Mouse (Mus musculus): ENCODE measurements around the gene Sdk2. TPM values are rescaled to one million over a fixed set of nuclear protein-coding genes. Genes with fewer than 3 reads are reported as not detected.

Gene Sdk2
- total and polyA plus RNA-seq, 2 experiments from 2014 or later = 1.9 to 18.5 TPM

- no peaks in the 10 kb centered on the region for H3K27me3 ChIP-seq (ENCODE audit: insufficient read depth, low read length)
- no peak overlapping the region for H3K4me2 ChIP-seq (ENCODE audit: low read depth)
- H3K9me3 ChIP-seq (ENCODE audit: low read length) = no peaks in the 10 kb centered on the region
- DNase-seq (no peak), ATAC-seq (no peak)
- H3K4me1 ChIP-seq (ENCODE audit: insufficient read depth) = no peaks in the 10 kb centered on the region
- no peaks in the 10 kb centered on the region for H3K36me3 ChIP-seq (ENCODE audit: insufficient read depth)
- H3K27ac ChIP-seq (ENCODE audit: low read depth, low read length) = no peak overlapping the region
- no peak for TF ChIP-seq CTCF (IDR thresholded peaks at IDR 0.05; ENCODE audit: low read depth)
- no peak overlapping the region for H3K4me3 ChIP-seq (ENCODE audit: low read depth, low read length)
- no peak overlapping the region for H3K9ac ChIP-seq
- 27% methylated on average over 10 of the region's 10 CpGs for WGBS
Measured at GRCm38 (mm10) chr11:114047887-114048331, 18.9 kb downstream of the Sdk2 start.

- Histone ChIP-seq H3K4me3 (ENCODE audit: low read depth, low read length) (no peak overlapping the region), H3K4me2 (ENCODE audit: low read depth) (no peak overlapping the region), H3K27ac (ENCODE audit: low read depth, low read length) (no peak overlapping the region), H3K9me3 (ENCODE audit: low read length) (no peaks in the 10 kb centered on the region), H3K4me1 (ENCODE audit: insufficient read depth) (no peaks in the 10 kb centered on the region), H3K27me3 (ENCODE audit: insufficient read depth, low read length) (no peaks in the 10 kb centered on the region), H3K36me3 (ENCODE audit: insufficient read depth) (no peaks in the 10 kb centered on the region), H3K9ac (no peak overlapping the region)
- no peak for DNase-seq
- WGBS = 97% methylated on average over 5 of the region's 5 CpGs
- peak; percentile 29 for TF ChIP-seq CTCF (IDR thresholded peaks at IDR 0.05; ENCODE audit: low read depth)
- no peak for ATAC-seq
Measured at GRCm38 (mm10) chr11:114046927-114047326, 19.9 kb downstream of the Sdk2 start.

GRCm38 (mm10) chr11:114044373-114044772 is 22.5 kb downstream of the Sdk2 start:
- Histone ChIP-seq H3K9ac (no peak overlapping the region), H3K4me3 (ENCODE audit: low read depth, low read length) (no peak overlapping the region), H3K27me3 (ENCODE audit: insufficient read depth, low read length) (no peaks in the 10 kb centered on the region), H3K9me3 (ENCODE audit: low read length) (no peaks in the 10 kb centered on the region), H3K4me1 (ENCODE audit: insufficient read depth) (no peaks in the 10 kb centered on the region), H3K4me2 (ENCODE audit: low read depth) (no peak overlapping the region), H3K27ac (ENCODE audit: low read depth, low read length) (no peak overlapping the region), H3K36me3 (ENCODE audit: insufficient read depth) (no peaks in the 10 kb centered on the region)
- DNase-seq (no peak), ATAC-seq (no peak)
- TF ChIP-seq CTCF (IDR thresholded peaks at IDR 0.05; ENCODE audit: low read depth) = no peak
- 61% methylated on average over 4 of the region's 4 CpGs for WGBS

- no peak overlapping the region for H3K4me2 ChIP-seq (ENCODE audit: low read depth)
- DNase-seq = peak; percentile 26
- WGBS = 41% methylated on average over 7 of the region's 7 CpGs
- H3K4me3 ChIP-seq (ENCODE audit: low read depth, low read length) = no peak overlapping the region
- no peak overlapping the region for H3K9ac ChIP-seq
- no peaks in the 10 kb centered on the region for H3K36me3 ChIP-seq (ENCODE audit: insufficient read depth)
- H3K27ac ChIP-seq (ENCODE audit: low read depth, low read length) = no peak overlapping the region
- TF ChIP-seq CTCF (IDR thresholded peaks at IDR 0.05; ENCODE audit: low read depth) = no peak
- no peaks in the 10 kb centered on the region for H3K4me1 ChIP-seq (ENCODE audit: insufficient read depth)
- no peaks in the 10 kb centered on the region for H3K27me3 ChIP-seq (ENCODE audit: insufficient read depth, low read length)
- ATAC-seq = no peak
- no peaks in the 10 kb centered on the region for H3K9me3 ChIP-seq (ENCODE audit: low read length)
Measured at GRCm38 (mm10) chr11:114043530-114043929, 23.3 kb downstream of the Sdk2 start.

GRCm38 (mm10) chr11:114040391-114041035 is 26.3 kb downstream of the Sdk2 start:
- Histone ChIP-seq H3K4me3 (ENCODE audit: low read depth, low read length) (no peak overlapping the region), H3K9ac (no peak overlapping the region), H3K4me1 (ENCODE audit: insufficient read depth) (no peaks in the 10 kb centered on the region), H3K4me2 (ENCODE audit: low read depth) (no peak overlapping the region), H3K27ac (ENCODE audit: low read depth, low read length) (no peak overlapping the region), H3K9me3 (ENCODE audit: low read length) (no peaks in the 10 kb centered on the region), H3K27me3 (ENCODE audit: insufficient read depth, low read length) (no peaks in the 10 kb centered on the region), H3K36me3 (ENCODE audit: insufficient read depth) (no peaks in the 10 kb centered on the region)
- 12% methylated on average over 8 of the region's 10 CpGs for WGBS
- ATAC-seq (peak; percentile 32), DNase-seq (no peak)
- no peak for TF ChIP-seq CTCF (IDR thresholded peaks at IDR 0.05; ENCODE audit: low read depth)

GRCm38 (mm10) chr11:114038036-114038435 is 28.8 kb downstream of the Sdk2 start:
- H3K27me3 ChIP-seq (ENCODE audit: insufficient read depth, low read length) = no peaks in the 10 kb centered on the region
- ATAC-seq = no peak
- WGBS = 76% methylated on average over 8 of the region's 8 CpGs

GRCm38 (mm10) chr11:114031491-114031890 is 35.4 kb downstream of the Sdk2 start:
- no peaks in the 10 kb centered on the region for H3K9me3 ChIP-seq (ENCODE audit: low read length)
- H3K9ac ChIP-seq = no peak overlapping the region
- no peaks in the 10 kb centered on the region for H3K27me3 ChIP-seq (ENCODE audit: insufficient read depth, low read length)
- H3K36me3 ChIP-seq (ENCODE audit: insufficient read depth) = no peaks in the 10 kb centered on the region
- DNase-seq = no peak
- 86% methylated on average over 10 of the region's 10 CpGs for WGBS
- no peak overlapping the region for H3K27ac ChIP-seq (ENCODE audit: low read depth, low read length)
- no peak for TF ChIP-seq CTCF (IDR thresholded peaks at IDR 0.05; ENCODE audit: low read depth)
- ATAC-seq = no peak
- no peaks in the 10 kb centered on the region for H3K4me1 ChIP-seq (ENCODE audit: insufficient read depth)
- no peak overlapping the region for H3K4me3 ChIP-seq (ENCODE audit: low read depth, low read length)
- H3K4me2 ChIP-seq (ENCODE audit: low read depth) = no peak overlapping the region

More at GRCm38 (mm10) chr11:114038036-114038435, 28.8 kb downstream of the Sdk2 start:
- no peak for TF ChIP-seq CTCF (IDR thresholded peaks at IDR 0.05; ENCODE audit: low read depth)
- Histone ChIP-seq H3K27ac (ENCODE audit: low read depth, low read length) (no peak overlapping the region), H3K9ac (no peak overlapping the region), H3K9me3 (ENCODE audit: low read length) (no peaks in the 10 kb centered on the region), H3K4me2 (ENCODE audit: low read depth) (no peak overlapping the region), H3K4me3 (ENCODE audit: low read depth, low read length) (no peak overlapping the region), H3K36me3 (ENCODE audit: insufficient read depth) (no peaks in the 10 kb centered on the region), H3K4me1 (ENCODE audit: insufficient read depth) (no peaks in the 10 kb centered on the region)
- DNase-seq = no peak

Measured in forebrain, postnatal 0 days (tissue).